Mouse (Mus musculus) urinary bladder, postnatal 36 days (tissue): Measurements from ENCODE around the gene Ctbp1.

ENCODE experiments used
- DNase-seq, 2 experiments: peaks; one replicate each; pipeline ENCODE4 v3.0.0; 2022; ENCODE audit warnings: low spot score in 2 of 2, mixed read lengths in 1 of 2

The Ctbp1 gene

GRCm38 (mm10) chr5:33244377-33244920 lies 30.3 kb downstream of the Ctbp1 start:
- no peak for DNase-seq

- DNase-seq = no peak
Observed at GRCm38 (mm10) chr5:33239934-33240333, 34.9 kb downstream of the Ctbp1 start.

GRCm38 (mm10) chr5:33239111-33239714 lies 35.6 kb downstream of the Ctbp1 start:
- DNase-seq = no peak

- DNase-seq = no peak
Observed at GRCm38 (mm10) chr5:33238256-33238645, 36.5 kb downstream of the Ctbp1 start.

GRCm38 (mm10) chr5:33237600-33238255 lies 37.1 kb downstream of the Ctbp1 start:
- DNase-seq = no peak

GRCm38 (mm10) chr5:33234391-33235031 lies 40.3 kb downstream of the Ctbp1 start:
- peak in 1 of 2 experiments; percentile 28 for DNase-seq

GRCm38 (mm10) chr5:33232791-33233190 lies 42.0 kb downstream of the Ctbp1 start:
- no peak for DNase-seq

GRCm38 (mm10) chr5:33230285-33230684 lies 44.5 kb downstream of the Ctbp1 start:
- no peak for DNase-seq

- no peak for DNase-seq
Observed at GRCm38 (mm10) chr5:33228428-33228827, 46.4 kb downstream of the Ctbp1 start.

GRCm38 (mm10) chr5:33225673-33226072 lies 49.1 kb downstream of the Ctbp1 start:
- no peak for DNase-seq

GRCm38 (mm10) chr5:33224491-33224890 lies 50.3 kb downstream of the Ctbp1 start:
- DNase-seq = no peak

GRCm38 (mm10) chr5:33222841-33223744 lies 51.7 kb downstream of the Ctbp1 start:
- DNase-seq = no peak

- no peak for DNase-seq
Observed at GRCm38 (mm10) chr5:33222389-33222788, 52.4 kb downstream of the Ctbp1 start.

GRCm38 (mm10) chr5:33220350-33221044 lies 54.3 kb downstream of the Ctbp1 start:
- no peak for DNase-seq

GRCm38 (mm10) chr5:33219831-33220230 lies 55.0 kb downstream of the Ctbp1 start:
- DNase-seq = no peak

GRCm38 (mm10) chr5:33218746-33219449 lies 55.9 kb downstream of the Ctbp1 start:
- DNase-seq = no peak

GRCm38 (mm10) chr5:33218081-33218480 lies 56.7 kb downstream of the Ctbp1 start, which contains the start of gene Spon2:
Spon2 (minus strand) TSS chr5:33218455.
- DNase-seq = no peak

- DNase-seq = no peak
Observed at GRCm38 (mm10) chr5:33217663-33218062, 57.1 kb downstream of the Ctbp1 start.

- DNase-seq = no peak
Observed at GRCm38 (mm10) chr5:33214723-33215122, 60.1 kb downstream of the Ctbp1 start.

- no peak for DNase-seq
Observed at GRCm38 (mm10) chr5:33211254-33211653, 63.5 kb downstream of the Ctbp1 start.
